Mouse (Mus musculus): ENCODE data around the gene Vmn1r80.
"Not testable (repeated sequence)": the region's sequence is repeated elsewhere in the genome, so short reads cannot be mapped to it uniquely, and the experiment has no call there.

The Vmn1r80 gene

DNA sequence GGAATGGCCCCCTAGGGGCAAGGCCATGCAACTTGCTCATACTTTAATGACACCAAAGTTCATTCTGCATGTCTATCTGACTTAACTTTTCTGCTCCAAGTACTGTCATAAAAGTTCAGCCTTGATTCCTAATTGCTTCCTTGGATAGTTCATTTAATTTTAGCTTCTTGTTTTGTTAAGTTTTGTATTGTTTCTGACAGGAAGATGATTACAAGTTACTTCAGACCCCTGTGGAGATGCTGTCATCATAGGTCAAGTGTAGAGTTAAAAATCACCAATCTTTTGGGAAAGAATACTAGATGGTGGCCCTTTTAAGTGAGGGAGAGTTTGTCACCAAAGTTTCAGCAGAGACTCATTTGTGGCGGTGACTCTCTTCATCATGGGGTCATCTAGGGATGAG lies at the start of gene Vmn1r80:
Gene Vmn1r80 (plus strand): TSS at position 301 of the 400 bp plus-strand sequence.
- no peak for DNase-seq (ENCODE audit: low spot score)

DNA sequence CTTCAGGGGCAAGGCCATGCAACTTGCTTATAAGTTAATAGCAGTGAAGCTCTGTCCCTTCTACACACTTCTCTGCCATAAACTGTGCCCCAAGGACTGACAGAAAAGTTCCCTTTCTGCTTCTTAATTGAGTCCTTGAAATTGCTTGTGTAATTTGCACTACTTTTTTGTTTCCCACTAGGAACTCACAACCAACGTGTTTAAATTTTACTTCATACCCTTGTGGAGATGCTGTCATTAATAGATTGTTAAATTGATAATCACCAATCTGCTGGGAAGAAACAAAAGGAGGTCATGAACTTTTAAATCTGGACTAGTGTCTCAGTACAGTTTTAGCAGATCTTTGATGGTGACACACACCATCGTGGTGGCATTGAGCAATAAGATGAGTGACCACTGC lies 39.1 kb upstream of the Vmn1r80 start, which contains the start of gene Vmn1r78:
Gene Vmn1r78 (plus strand): TSS at position 301 of the 400 bp plus-strand sequence.
- DNase-seq (ENCODE audit: low spot score): no peak

DNA sequence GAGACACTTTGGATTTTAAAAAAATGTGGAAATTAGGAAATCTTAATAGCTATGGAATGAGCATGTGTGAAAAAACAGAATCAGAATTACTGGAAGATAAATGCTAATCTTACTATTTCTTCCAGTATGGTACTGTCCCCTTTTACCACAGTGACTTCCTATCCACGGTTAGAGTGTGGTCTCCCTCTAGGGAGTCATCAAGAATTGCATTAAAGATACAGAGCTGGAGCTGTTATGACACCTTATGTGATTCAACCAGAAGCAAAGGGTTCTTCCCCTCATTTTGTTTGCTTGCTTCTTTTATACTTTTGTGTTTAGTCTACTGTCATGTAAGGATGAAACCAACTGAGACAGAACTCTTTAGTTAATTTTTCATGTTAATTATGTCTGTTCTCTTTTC lies 32.6 kb upstream of the Vmn1r80 start:
- not testable (repeated sequence) for DNase-seq (ENCODE audit: low spot score)

DNA sequence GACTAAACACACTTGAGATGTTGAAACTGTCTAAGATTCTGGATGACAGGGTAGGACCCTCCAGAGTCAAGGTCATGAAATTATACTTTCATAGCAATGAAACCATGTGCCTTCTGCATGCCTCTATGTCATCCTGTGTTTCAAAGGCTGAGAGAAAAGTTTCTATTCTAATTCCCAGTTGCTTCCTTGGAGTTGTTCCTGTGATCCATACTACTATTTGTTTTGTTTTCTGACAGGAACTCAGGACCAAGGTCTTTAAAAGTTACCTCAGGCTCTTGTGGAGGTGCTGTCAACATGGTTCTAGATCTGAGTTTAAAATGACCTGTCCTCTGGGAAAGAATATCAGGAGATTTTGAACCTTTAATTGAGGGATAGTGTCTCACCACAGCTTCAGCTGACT lies 18.1 kb upstream of the Vmn1r80 start, which contains the start of gene Vmn1r79:
Gene Vmn1r79 (plus strand): TSS at position 301 of the 400 bp plus-strand sequence.
- DNase-seq (ENCODE audit: low spot score): not testable (repeated sequence)

DNA sequence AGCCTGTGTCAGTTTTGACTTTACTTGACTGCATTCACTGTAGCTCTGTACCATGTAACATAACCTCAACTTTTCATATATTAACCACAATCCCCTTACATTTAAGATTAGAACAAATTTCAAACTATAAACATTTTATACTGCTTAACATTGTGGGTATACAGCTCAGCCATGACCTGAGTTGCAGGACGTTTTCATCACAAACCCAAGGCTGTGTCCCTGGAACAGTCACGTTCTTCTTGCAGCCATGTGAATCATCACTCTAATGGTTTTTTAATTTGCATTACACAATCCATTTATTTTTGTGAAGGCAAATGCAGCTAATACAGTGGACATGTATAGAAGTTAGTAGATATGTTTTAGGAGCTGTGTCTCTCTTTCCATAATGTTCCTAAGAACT lies 16.2 kb upstream of the Vmn1r80 start:
- DNase-seq (ENCODE audit: low spot score): not testable (repeated sequence)

DNA sequence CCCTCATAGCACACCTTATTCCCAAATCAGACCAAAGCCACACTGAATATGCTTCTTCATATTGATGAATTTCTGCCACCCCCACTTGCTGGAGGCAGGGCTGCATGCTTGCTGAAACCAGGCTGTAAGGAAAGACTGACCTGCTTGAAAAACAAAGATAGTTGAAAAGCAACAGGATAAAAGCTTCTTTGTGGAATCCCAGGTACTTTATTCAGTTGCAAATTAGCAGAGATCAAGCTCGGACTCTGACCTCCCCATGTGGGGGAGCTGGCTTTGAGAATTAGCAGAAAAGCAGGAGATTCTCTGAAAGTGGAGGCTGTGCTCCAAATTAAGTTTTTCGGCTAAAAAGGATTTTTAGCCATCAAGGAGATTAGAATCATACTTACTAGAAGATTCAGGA lies 15.1 kb downstream of the Vmn1r80 start:
- no peak for DNase-seq (ENCODE audit: low spot score)

Measured in layer of hippocampus, adult 11-12 months (tissue).